Mouse (Mus musculus) liver, adult 2 months (tissue): ENCODE results near the gene Btbd3.

Source experiments
- CTCF ChIP-seq: fragments of 200-500 bp; IDR thresholded peaks from 2 replicates; pipeline ENCODE4 v1.5.1; 2011; ENCODE audit warnings: low read depth, low read length, control low read depth
- POLR2A ChIP-seq: fragments of 200-500 bp; IDR thresholded peaks from 2 replicates; pipeline ENCODE4 v1.6.1; 2011; ENCODE audit warnings: low read length, control low read depth; ENCODE audit not compliant: insufficient read depth; ENCODE audit errors: extremely low read depth

DNA sequence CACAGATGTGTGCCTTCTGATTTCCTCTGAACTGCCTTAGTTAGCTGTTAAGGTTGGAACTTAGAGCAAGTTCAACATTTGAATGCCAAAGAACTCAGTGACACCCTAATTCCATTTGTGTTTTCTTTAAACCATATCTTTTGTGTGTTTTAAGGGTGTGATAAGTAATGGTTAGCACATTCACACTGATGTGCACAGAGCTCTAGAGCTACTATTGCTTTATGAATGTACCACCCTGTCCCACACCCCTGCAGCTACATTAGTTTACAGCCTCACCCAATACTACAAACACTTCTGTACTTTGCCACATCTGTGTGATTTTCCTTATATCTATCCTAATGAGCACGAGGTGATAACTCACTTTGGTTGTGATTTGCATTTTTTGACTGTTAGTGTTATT, 333.9 kb downstream of the Btbd3 start:
- TF ChIP-seq CTCF (no peak), POLR2A (no peak)
